Mouse (Mus musculus) intestine, embryonic 16.5 days (tissue): ENCODE measurements around the gene Azi2. TPM values are rescaled to one million over a fixed set of nuclear protein-coding genes. Genes with fewer than 3 reads are reported as not detected.

ENCODE experiments used
- ATAC-seq: fragments of 200-750 bp; cut with Nextera tagmentation; 2 replicates; pipeline ENCODE4 v1.8.0; 2017; ENCODE audit warnings: moderate TSS enrichment, moderate library complexity
- H3K27ac ChIP-seq: fragments of 300-500 bp; sonication (generic); 2 replicates; pipeline ENCODE4 v1.5.1; 2014; ENCODE audit warnings: mild to moderate bottlenecking, low read length
- H3K27me3 ChIP-seq: fragments of 300-500 bp; sonication (generic); replicated peaks from 2 replicates; pipeline ENCODE4 v1.6.1; 2014; ENCODE audit warnings: low read length, control low read depth, mixed read lengths; ENCODE audit not compliant: control insufficient read depth, insufficient read depth
- H3K36me3 ChIP-seq: fragments of 300-500 bp; sonication (generic); 2 replicates; pipeline ENCODE4 v1.6.1; 2014; ENCODE audit warnings: low read length, control low read depth; ENCODE audit not compliant: control insufficient read depth, insufficient read depth
- H3K4me1 ChIP-seq: fragments of 300-500 bp; sonication (generic); 2 replicates; pipeline ENCODE4 v1.6.1; 2014; ENCODE audit warnings: low read length, control low read depth, mixed read lengths; ENCODE audit not compliant: control insufficient read depth, insufficient read depth
- H3K4me2 ChIP-seq: fragments of 300-500 bp; sonication (generic); 2 replicates; pipeline ENCODE4 v1.6.1; 2014; ENCODE audit warnings: low read depth, low read length, control low read depth
- H3K4me3 ChIP-seq: fragments of 300-500 bp; sonication (generic); 2 replicates; pipeline ENCODE4 v1.5.1; 2014; ENCODE audit warnings: mild to moderate bottlenecking, low read length
- H3K9ac ChIP-seq: fragments of 300-500 bp; sonication (generic); 2 replicates; pipeline ENCODE4 v1.6.1; 2014; ENCODE audit warnings: low read depth, low read length
- H3K9me3 ChIP-seq: fragments of 300-500 bp; sonication (generic); 2 replicates; pipeline ENCODE4 v1.6.1; 2016; ENCODE audit warnings: low read length, control low read depth; ENCODE audit not compliant: control insufficient read depth
- WGBS: fragments of 180-500 bp; shearing (Covaris S2); extraction: QIAGEN DNeasy Blood & Tissue Kit; methylation state at CpG from one replicate; pipeline ENCODE4 v1.1.7; 2014; 5-methylcytosine and 5-hydroxymethylcytosine counted together
- polyA plus RNA-seq: library from polyadenylated mRNA; unstranded; fragments of >200 nt; fragmentation: Nextera tagmentation; extraction: Ambion mirVana; gene quantifications from 2 replicates; pipeline ENCODE4 v1.2.1, GENCODE M21; 2015

The Azi2 gene
- polyA plus RNA-seq, 1 experiment from 2014 or later = 68.3 TPM

- ATAC-seq = no peak
- H3K4me2 ChIP-seq = no peak overlapping the region
- H3K27ac ChIP-seq = no peak overlapping the region
- H3K27me3 ChIP-seq = no peaks in the 10 kb centered on the region
- H3K9me3 ChIP-seq = no peaks in the 10 kb centered on the region
- no peak overlapping the region for H3K9ac ChIP-seq
- 84% methylated on average over 3 of the region's 3 CpGs for WGBS
- H3K4me3 ChIP-seq = no peak overlapping the region
- H3K4me1 ChIP-seq = no peaks in the 10 kb centered on the region
- H3K36me3 ChIP-seq = peaks cover 15% of the 10 kb centered on the region
Observed at GRCm38 (mm10) chr9:118071337-118071736, 31.0 kb downstream of the Azi2 start.

DNA sequence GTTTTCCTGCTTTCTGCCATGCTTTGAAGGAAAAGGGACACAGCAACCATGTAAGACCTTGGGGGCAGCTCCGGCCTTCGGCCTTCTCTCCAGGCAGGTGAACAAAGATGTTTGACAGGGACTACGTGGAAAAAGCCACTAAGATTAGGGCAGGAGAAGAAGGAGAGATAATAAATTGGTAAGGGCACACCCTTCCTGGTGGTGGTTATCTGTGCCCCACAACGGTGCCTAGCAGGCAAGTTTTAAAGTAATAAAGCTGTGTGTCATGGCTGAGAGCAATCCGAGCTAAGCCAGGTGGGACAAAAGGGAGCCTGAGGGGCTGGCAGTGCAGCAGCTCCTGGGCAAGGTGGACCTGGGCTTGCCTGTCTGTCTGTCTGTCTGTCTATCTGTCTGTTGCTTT lies 31.8 kb downstream of the Azi2 start:
- Histone ChIP-seq H3K36me3 (peaks cover 15% of the 10 kb centered on the region), H3K9me3 (no peaks in the 10 kb centered on the region), H3K4me1 (no peaks in the 10 kb centered on the region), H3K9ac (no peak overlapping the region), H3K4me2 (no peak overlapping the region), H3K4me3 (no peak overlapping the region), H3K27ac (no peak overlapping the region), H3K27me3 (no peaks in the 10 kb centered on the region)
- WGBS = 72% methylated on average over 5 of the region's 5 CpGs
- no peak for ATAC-seq

DNA sequence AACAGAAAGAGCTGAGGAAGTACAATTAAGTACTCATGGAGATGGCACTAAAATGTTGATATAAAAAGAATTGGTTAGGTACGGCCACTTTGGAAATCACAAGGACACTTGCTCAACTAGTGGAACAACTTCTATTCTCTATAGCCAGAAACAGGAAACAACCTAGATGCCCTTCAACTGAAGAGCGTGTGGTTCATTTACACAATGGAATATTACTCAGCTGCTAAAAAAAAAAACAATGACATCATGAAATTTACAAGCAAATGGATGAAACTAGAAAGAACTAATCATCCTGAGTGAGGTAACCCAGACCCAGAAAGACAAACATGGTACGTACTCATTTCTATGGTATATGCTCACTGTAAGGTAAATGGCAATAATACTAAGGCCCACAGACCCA lies 33.1 kb downstream of the Azi2 start:
- WGBS = 88% methylated on average over 3 of the region's 3 CpGs
- Histone ChIP-seq H3K36me3 (peaks cover 12% of the 10 kb centered on the region), H3K27ac (no peak overlapping the region), H3K27me3 (no peaks in the 10 kb centered on the region), H3K9me3 (no peaks in the 10 kb centered on the region), H3K4me2 (no peak overlapping the region), H3K4me3 (no peak overlapping the region), H3K9ac (no peak overlapping the region), H3K4me1 (no peaks in the 10 kb centered on the region)
- no peak for ATAC-seq

- Histone ChIP-seq H3K4me3 (peak overlapping the region; percentile 33), H3K36me3 (no peaks in the 10 kb centered on the region), H3K4me1 (no peaks in the 10 kb centered on the region), H3K27ac (no peak overlapping the region), H3K27me3 (no peaks in the 10 kb centered on the region), H3K4me2 (peak overlapping the region; percentile 48), H3K9me3 (no peaks in the 10 kb centered on the region), H3K9ac (peak overlapping the region; percentile 54; the same call in 1 of the 2 replicates)
- ATAC-seq = no peak
- WGBS = 30% methylated on average over 22 of the region's 22 CpGs
Observed at GRCm38 (mm10) chr9:118082575-118083431, 42.5 kb downstream of the Azi2 start.

GRCm38 (mm10) chr9:118083834-118084233 lies 43.5 kb downstream of the Azi2 start:
- Histone ChIP-seq H3K9me3 (no peaks in the 10 kb centered on the region), H3K9ac (no peak overlapping the region), H3K27ac (no peak overlapping the region), H3K36me3 (no peaks in the 10 kb centered on the region), H3K4me1 (no peaks in the 10 kb centered on the region), H3K27me3 (no peaks in the 10 kb centered on the region), H3K4me3 (no peak overlapping the region), H3K4me2 (no peak overlapping the region)
- ATAC-seq = no peak
- 84% methylated on average over 4 of the region's 4 CpGs for WGBS

GRCm38 (mm10) chr9:118099395-118099794 lies 59.1 kb downstream of the Azi2 start:
- H3K36me3 ChIP-seq = no peaks in the 10 kb centered on the region
- no peaks in the 10 kb centered on the region for H3K4me1 ChIP-seq
- 45% methylated on average over 4 of the region's 4 CpGs for WGBS
- no peaks in the 10 kb centered on the region for H3K9me3 ChIP-seq
- ATAC-seq = 0 out of 2 replicates have a peak, but pooled peaks have one; percentile 28
- H3K9ac ChIP-seq = no peak overlapping the region
- no peak overlapping the region for H3K27ac ChIP-seq
- H3K4me3 ChIP-seq = no peak overlapping the region
- H3K4me2 ChIP-seq = no peak overlapping the region
- H3K27me3 ChIP-seq = no peaks in the 10 kb centered on the region

DNA sequence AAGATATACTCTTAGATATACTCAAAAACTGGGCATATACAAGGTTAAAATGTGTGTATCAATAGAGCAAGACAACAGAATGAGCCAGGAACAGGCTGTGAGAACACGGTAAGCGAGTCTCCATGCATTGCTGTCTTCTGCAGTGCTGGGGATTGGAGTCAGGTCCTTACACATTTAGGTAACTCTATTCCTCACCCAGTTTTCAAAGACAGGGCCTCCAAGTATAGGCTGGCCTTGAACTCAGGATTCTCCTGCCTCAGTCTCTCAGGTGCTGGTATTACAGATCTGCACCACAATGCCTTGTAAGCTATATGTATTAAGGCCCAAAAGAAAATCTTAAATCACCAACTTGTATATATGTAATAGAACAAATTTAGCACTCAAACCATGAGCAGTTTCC lies 60.2 kb downstream of the Azi2 start:
- H3K9ac ChIP-seq = no peak overlapping the region
- no peaks in the 10 kb centered on the region for H3K27me3 ChIP-seq
- ATAC-seq = no peak
- H3K4me1 ChIP-seq = no peaks in the 10 kb centered on the region
- 97% methylated on average over 2 of the region's 2 CpGs for WGBS
- no peaks in the 10 kb centered on the region for H3K9me3 ChIP-seq
- H3K4me2 ChIP-seq = no peak overlapping the region
- no peak overlapping the region for H3K4me3 ChIP-seq
- no peak overlapping the region for H3K27ac ChIP-seq
- H3K36me3 ChIP-seq = no peaks in the 10 kb centered on the region

DNA sequence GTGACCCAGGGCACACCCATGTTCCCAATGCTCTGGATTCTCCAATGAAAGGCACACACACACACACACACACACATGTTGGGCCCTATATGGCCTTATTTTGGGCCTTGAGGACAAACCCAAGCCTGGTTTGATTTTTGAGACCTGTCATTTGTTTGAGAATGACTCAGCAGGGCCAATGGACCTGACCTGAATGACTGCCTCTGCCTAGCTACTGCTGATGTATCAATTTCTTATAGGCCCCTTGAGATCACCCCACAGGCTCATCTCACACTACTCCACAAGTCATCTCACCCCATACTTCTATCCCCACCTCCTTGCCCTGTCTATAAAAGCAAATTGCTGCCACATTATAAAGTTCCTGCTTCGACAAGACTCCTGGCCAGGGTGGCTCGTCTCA lies 61.5 kb downstream of the Azi2 start:
- Histone ChIP-seq H3K9ac (no peak overlapping the region), H3K36me3 (no peaks in the 10 kb centered on the region), H3K27ac (no peak overlapping the region), H3K4me3 (no peak overlapping the region), H3K4me1 (no peaks in the 10 kb centered on the region), H3K9me3 (no peaks in the 10 kb centered on the region), H3K4me2 (no peak overlapping the region), H3K27me3 (no peaks in the 10 kb centered on the region)
- 94% methylated on average over 2 of the region's 2 CpGs for WGBS
- ATAC-seq = no peak

DNA sequence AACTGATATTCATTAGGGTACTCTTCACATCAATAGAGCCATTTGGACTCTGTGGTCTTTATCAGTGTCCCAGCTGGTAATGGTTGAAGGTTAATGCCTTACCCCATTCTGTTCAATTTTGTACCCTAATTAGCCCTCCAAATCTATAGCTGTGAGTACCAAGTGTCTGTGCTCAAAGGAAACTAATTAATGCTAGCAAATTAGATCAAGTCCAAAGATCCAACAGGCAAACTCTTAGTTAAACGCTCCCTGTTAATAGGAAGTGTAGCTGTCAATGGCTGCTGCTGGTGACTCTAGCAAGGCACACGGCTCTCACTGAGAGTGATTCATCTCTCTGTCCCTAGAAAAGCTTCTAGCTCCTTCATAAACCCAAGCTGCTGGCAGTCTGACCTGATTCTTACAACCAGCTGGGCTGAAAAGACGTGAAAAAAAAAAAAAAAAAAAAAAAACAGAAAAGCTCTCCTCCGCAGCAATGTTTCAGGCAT lies 68.3 kb downstream of the Azi2 start:
- WGBS = 65% methylated on average over 4 of the region's 4 CpGs
- Histone ChIP-seq H3K27ac (no peak overlapping the region), H3K4me2 (no peak overlapping the region), H3K4me1 (no peaks in the 10 kb centered on the region), H3K27me3 (no peaks in the 10 kb centered on the region), H3K9ac (no peak overlapping the region), H3K36me3 (no peaks in the 10 kb centered on the region), H3K9me3 (no peaks in the 10 kb centered on the region), H3K4me3 (no peak overlapping the region)
- no peak for ATAC-seq
